Comparison of ENCODE assay signal across 8 mouse cellular contexts in the genomic region with DNA sequence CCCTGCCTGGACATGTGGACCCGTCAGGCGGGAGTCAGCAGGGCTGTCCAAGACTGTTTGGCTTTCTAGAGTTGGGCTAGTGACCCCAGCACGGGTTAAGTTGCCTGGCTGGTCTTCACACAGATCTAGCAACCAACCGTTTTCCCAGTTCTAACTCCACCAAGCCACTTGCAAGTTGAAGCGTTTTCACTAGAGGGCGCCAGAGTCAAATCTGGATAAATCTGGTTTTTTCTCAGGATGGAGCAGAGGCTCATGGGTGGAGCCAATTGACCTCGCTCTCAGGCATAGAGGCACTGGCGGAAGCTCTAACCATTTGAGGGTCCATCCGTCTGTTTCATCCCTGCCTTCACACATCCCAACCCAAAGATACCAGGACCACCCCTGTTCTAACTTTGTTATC. TPM values are rescaled to one million over a fixed set of nuclear protein-coding genes. Genes with fewer than 3 reads are reported as not detected.
DNase-seq lines count a peak whose midpoint lies in the region; ATAC-seq and TF ChIP-seq lines count a peak whose summit lies in the region.
"Had no signal": no experiment of that assay in that cellular context is flagged by ENCODE, and none has a peak within 500 bp of the region (broad histone marks: within the 10 kb centered on the region; RNA-seq: fewer than 3 reads in every experiment).

No protein-coding gene starts in this region.

- peak; percentile 38 for DNase-seq in G1E (ENCODE audit: low spot score)
- peak; percentile 67 for DNase-seq in adrenal gland, adult 2 months
- peak; percentile 80 for DNase-seq in embryo, embryonic 11 days
- peak; percentile 64 for DNase-seq in kidney, adult 18-20 months
- DNase-seq in lung, adult 18-20 months = peak; percentile 55 to 74
- peak; percentile 76 for DNase-seq in retina, embryonic 14.5 days (ENCODE audit: low spot score)

- no peaks in the 10 kb centered on the region for H3K27me3 ChIP-seq in G1E (ENCODE audit: insufficient read depth, low read length)
- H3K27me3 ChIP-seq: limb, embryonic 15.5 days had no signal

- H3K4me3 ChIP-seq in G1E (ENCODE audit: low read depth, low read length) = no peak overlapping the region
- H3K4me3 ChIP-seq: limb, embryonic 15.5 days had no signal

- peaks cover 34% of the 10 kb centered on the region for H3K4me1 ChIP-seq in G1E (ENCODE audit: insufficient read depth, low read depth, low read length)

- ATAC-seq in G1E (ENCODE audit: extremely low read depth, insufficient number of reproducible peaks, low FRiP score, poor library complexity, severe bottlenecking) = no peak
- ATAC-seq in granulocyte monocyte progenitor cell, adult 5-6 weeks (replicated peaks; ENCODE audit: poor library complexity, severe bottlenecking) = peak; percentile 72

- no peaks in the 10 kb centered on the region for H3K9me3 ChIP-seq in G1E (replicated peaks)
- H3K9me3 ChIP-seq: limb, embryonic 15.5 days had no signal

- no peaks in the 10 kb centered on the region for H3K36me3 ChIP-seq in G1E (replicated peaks)
- H3K36me3 ChIP-seq: limb, embryonic 15.5 days had no signal

- 0 out of 2 replicates have a peak, but pooled peaks have one; percentile 12 for TF ChIP-seq CTCF in G1E (IDR thresholded peaks at IDR 0.05; ENCODE audit: low read depth, low read length)

RNA-seq across cellular contexts. Expression of a gene that starts 17.6 kb away (rescaled TPM):
- not detected in 2 replicates for total RNA-seq in G1E (2014; fragmentation: Nextera tagmentation)
- not detected in 2 replicates for total RNA-seq in G1E (2017)
- polyA plus RNA-seq in G1E (2012) = not detected in 2 replicates
- not detected for total RNA-seq in adrenal gland, adult 2 months (2021)
- not detected in 2 replicates for polyA plus RNA-seq in adrenal gland, adult 2 months (2012; rRNA removed)
- total RNA-seq in granulocyte monocyte progenitor cell, adult 5-6 weeks (2014; fragmentation: Nextera tagmentation) = not detected in 2 replicates
- not detected in 2 replicates for total RNA-seq in granulocyte monocyte progenitor cell, adult 5-6 weeks (2017)

RNA-seq across cellular contexts. Expression of a gene that starts 55.1 kb away (rescaled TPM):
- total RNA-seq in G1E (2014; fragmentation: Nextera tagmentation) (174 and 180 TPM in 2 replicates), G1E (2017) (120 and 130 TPM in 2 replicates)
- 148 and 209 TPM in 2 replicates for polyA plus RNA-seq in G1E (2012)
- total RNA-seq in adrenal gland, adult 2 months (2021) = 100 to 1,000 TPM; 131 to 211 TPM
- 122 and 133 TPM in 2 replicates for polyA plus RNA-seq in adrenal gland, adult 2 months (2012; rRNA removed)
- 131 and 169 TPM in 2 replicates for total RNA-seq in granulocyte monocyte progenitor cell, adult 5-6 weeks (2014; fragmentation: Nextera tagmentation)
- total RNA-seq in granulocyte monocyte progenitor cell, adult 5-6 weeks (2017) = 127 and 134 TPM in 2 replicates
